Mouse (Mus musculus) kidney, adult 9 months (tissue): ENCODE measurements around the gene Syf2.
A peak's percentile ranks its signal among the peaks of the same experiment; 100 is the strongest.

Experiments used
- DNase-seq: peaks from one replicate; pipeline ENCODE4 v3.0.0; 2022

Gene Syf2

GRCm38 (mm10) chr4:134924019-134924741 lies 6.5 kb upstream of the Syf2 start:
- DNase-seq, result peak; percentile 72

GRCm38 (mm10) chr4:134925206-134925605 lies 5.5 kb upstream of the Syf2 start:
- peak; percentile 69 for DNase-seq

DNA sequence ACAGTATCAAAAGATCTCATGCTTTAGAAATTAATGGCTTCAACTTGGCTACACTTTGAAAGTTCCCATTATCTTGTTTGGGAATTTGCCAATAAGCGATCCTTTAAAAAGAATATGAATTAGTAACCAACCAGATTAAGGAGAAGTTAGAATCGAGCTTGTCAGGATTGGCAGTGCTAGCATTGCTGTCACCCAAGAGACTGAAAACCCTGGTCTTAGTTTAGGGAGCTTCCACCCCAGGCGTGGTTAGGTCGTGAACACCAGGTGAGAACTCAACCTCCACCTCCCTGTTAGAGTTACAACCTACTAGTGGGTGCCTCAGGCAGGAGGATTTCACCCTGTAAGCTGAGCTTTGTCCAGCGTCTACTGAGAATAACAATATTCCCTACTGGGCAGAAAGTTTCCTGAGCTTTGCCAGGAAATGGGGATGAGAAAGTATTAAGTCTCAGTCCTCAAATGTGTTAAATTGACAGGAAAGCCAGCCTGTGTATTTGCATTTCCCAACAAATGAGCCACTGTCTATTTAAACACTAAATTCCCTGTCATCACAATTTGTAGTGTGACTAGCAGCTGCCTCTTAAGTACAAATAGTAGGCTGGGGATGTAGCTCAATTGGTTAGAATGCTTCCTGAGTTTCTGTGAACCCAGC lies 2.8 kb upstream of the Syf2 start:
- no peak for DNase-seq

- DNase-seq, result no peak
Observed at GRCm38 (mm10) chr4:134928464-134928836, 2.2 kb upstream of the Syf2 start.

DNA sequence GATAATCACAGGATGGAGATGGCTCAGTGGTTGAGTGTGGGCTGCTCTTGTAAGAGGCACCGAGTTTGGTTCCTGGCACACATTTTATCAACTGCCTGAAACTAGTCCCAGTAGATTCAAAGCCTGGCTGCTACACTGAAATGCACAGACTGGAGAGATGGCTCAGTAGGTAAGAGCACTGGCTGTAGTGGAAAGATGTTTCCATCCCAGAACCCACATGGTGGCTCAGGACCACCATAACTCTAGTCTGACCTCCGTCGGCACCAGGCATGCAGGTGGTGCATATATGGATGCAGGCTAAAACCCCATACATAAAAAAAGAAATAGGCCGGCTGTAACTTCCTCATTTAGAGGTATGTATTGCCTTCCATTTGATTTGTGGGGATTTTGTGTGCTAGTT lies 1.2 kb upstream of the Syf2 start:
- DNase-seq, result no peak

- no peak for DNase-seq
Observed at GRCm38 (mm10) chr4:134930190-134930589, 508 bp upstream of the Syf2 start.

GRCm38 (mm10) chr4:134937240-134938176 lies 6.8 kb downstream of the Syf2 start:
- no peak for DNase-seq

- no peak for DNase-seq
Observed at GRCm38 (mm10) chr4:134939900-134940299, 9.2 kb downstream of the Syf2 start.

GRCm38 (mm10) chr4:134943758-134944538 lies 13.2 kb downstream of the Syf2 start:
- DNase-seq, result no peak

DNA sequence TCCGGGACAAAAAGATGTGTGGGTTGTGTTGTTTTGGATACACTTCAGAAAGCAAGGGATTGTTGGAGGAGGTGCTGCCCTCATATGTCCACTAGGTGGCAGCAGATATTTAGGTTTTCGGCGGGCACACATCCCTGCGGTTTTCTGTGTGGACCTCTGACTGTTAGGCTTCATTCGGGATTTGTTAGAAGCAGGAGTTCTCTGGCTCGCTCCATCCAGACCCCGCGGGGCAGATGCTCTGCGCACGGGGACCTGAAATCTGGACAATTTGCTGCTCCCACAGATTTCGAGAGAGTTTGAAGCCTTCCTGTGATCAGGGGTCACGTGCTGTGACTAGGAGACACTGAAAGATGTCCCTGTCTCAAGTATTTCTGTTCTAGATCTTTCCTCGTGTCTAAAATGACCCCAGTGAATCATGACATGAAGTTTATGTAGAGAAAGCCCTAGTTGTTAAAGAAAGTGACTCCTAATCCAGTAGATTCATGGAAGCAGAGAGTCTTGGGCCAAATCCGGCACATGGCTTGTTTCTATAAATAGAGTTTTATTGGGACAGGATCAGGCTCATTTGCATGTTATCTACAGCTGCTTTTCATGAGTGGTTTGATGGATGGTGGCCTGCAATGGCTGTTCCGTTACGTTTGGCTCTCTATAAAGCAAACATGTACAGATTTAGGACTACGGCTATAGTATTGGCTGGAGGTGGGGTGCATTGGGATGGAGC lies 15.5 kb downstream of the Syf2 start:
- DNase-seq, result peak; percentile 78

DNA sequence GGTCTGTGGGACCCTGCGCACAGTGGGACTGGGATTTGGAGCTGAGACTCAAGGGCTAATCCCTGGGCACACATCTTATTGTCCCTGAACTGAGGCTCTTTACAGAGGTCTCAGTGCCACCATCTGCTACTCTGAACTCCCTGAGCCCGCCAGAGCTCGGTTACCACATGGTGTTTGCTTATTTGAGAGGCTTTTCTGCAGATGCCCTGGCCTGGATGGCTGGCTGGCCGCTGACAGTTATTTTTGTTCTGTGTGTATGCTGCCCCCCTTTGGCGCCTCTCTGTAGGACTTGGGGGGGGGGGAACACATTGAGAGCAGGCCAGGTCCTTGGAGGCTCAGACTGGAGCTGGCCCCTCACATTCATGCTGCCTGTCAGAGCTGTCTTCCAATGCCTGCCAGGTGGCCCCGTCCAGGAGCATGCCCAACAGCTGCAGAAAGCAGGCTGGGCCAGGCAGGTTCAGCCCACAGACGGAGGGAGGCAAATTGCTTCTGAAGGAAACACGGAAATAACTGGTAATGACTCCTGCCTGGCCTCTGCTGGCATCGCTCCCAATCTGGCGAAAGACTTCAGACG lies 19.9 kb downstream of the Syf2 start:
- DNase-seq, result no peak

DNA sequence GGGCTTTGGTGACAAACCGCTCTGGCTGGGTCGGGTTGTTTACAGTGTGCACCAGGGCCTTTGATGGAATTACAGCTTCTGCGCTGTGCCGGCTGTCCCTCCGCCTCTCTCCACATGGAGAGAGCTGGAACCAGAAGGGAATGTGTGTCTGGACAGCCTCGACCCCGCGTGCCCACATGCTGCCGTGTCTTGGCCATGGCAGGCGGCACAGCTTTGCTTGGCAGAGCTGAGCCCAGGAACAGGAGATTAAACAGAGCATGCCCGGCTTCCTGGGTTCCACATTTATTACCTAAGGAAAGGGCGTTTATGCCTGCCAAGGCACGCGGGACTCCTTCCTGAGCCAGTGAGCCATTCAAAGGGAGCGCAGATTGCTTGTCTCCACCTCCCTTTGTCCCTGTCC lies 23.8 kb downstream of the Syf2 start:
- DNase-seq, result no peak

DNA sequence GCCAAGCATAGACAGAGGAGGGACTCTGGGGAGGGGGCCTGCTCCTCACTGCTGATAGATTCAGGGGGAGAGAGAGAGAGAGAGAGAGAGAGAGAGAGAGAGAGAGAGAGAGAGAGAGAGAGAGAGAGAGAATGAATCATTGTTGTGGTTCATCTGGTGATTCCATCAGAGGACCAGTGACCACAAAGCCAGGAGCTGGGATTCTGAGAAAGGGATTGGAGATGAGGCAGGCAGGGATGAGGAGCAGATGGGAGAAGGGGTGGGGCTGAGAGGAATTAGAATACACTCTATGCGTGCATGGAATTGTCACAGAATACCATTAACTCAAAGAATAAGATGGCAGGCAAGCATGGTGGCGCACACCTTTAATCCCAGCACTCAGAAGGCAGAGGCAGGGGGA lies 24.5 kb downstream of the Syf2 start:
- no peak for DNase-seq

GRCm38 (mm10) chr4:134955845-134956244 lies 25.1 kb downstream of the Syf2 start:
- no peak for DNase-seq

GRCm38 (mm10) chr4:134956328-134956727 lies 25.6 kb downstream of the Syf2 start:
- DNase-seq, result peak; percentile 77

GRCm38 (mm10) chr4:134963021-134963776 lies 32.5 kb downstream of the Syf2 start:
- DNase-seq, result peak; percentile 25

DNA sequence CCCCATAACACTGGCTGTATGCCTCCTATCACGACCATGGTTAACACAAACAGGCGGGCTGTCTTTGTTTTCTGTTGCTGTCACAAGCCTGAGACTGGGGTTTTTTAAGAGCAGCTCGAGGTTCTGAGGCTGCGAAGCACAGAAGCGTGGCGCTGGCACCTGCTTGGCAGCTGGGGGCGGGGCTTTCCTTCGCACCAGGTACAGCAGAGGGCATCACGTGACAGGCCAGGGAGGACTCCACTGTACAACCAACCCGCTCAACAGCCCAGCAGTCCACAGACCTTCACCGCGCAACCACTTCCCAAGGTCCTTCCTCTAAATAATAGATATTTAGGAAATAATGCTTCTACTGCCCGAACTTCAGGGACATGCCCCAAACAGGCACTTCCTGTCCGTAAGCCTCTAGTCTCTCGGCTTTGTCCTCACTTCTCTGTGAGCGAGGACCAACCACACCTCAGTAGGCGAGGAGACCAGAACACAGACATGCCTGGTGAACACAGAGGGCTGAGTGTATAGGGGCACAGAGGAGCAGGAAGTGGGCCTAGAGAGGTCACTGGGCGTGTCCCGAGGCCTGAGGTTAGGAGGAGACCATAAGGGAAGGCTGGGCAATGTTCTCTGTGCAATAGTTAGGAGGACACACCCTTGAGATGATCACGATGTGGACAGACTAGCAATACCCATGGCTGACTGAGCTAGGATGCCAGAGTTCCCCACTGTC lies 37.3 kb downstream of the Syf2 start:
- DNase-seq, result peak; percentile 43

DNA sequence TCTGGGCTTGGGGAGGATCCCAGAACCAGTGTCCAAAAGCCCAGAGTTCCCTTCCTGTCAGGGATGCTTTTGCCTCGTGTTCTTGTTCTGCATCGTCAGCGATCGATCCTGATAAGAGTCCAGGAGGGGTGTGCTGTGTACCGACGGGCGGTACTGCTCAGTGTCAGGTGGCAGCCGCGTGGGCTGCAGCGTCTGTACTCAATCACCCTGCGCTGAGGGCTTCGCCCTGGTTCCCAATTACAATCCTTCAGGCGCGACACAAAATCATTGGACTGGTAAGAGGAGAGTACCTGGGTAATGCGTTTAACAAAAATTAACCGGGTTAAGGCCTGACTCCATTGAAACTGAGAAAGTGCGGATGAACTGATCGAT lies 37.9 kb downstream of the Syf2 start:
- no peak for DNase-seq

- no peak for DNase-seq
Observed at GRCm38 (mm10) chr4:134975261-134975928, 44.7 kb downstream of the Syf2 start.

- no peak for DNase-seq
Observed at GRCm38 (mm10) chr4:134975929-134976308, 45.2 kb downstream of the Syf2 start.
